Mouse (Mus musculus): ENCODE measurements at regions not wholly inside any gene's neighbourhood (a gene's known extent, or its start where the extent isn't known, plus 50 kb on each side); places are given as distances from the start of the nearest gene placed in this dataset.

DNA sequence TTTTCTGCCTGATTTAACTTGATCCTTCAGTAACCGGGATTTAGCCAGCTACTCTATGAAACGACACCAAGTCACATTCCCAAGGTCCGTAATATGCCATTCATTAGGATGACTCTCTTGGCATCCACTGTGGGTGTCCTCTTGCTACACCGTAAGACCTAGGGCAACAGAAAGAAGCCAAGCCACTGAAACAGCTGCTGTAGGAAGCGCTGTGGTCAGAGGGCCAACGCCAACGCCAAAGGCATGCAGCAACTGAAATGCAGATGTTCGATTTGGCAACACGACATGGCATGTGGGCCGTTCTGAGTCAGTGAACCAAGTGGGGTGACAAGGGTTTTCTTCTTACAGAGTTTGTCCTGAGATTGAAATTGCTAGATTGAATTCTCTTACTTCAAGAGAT is 527.9 kb upstream of the Mpdz start:
- DNase-seq (ENCODE audit: low read depth, low spot score): no peak

- no peak for DNase-seq (ENCODE audit: low read depth, low spot score)
Measured at GRCm38 (mm10) chr4:81969621-81970115, 527.1 kb upstream of the Mpdz start.

- no peak for DNase-seq (ENCODE audit: low read depth, low spot score)
Measured at GRCm38 (mm10) chr4:81966054-81966623, 523.5 kb upstream of the Mpdz start.

GRCm38 (mm10) chr4:81963112-81963511 is 520.5 kb upstream of the Mpdz start:
- DNase-seq (ENCODE audit: low read depth, low spot score): no peak

- DNase-seq (ENCODE audit: low read depth, low spot score): no peak
Measured at GRCm38 (mm10) chr4:81962586-81962985, 520.0 kb upstream of the Mpdz start.

GRCm38 (mm10) chr4:81960552-81961534 is 518.2 kb upstream of the Mpdz start:
- no peak for DNase-seq (ENCODE audit: low read depth, low spot score)

- DNase-seq (ENCODE audit: low read depth, low spot score): no peak
Measured at GRCm38 (mm10) chr4:81956926-81957694, 514.5 kb upstream of the Mpdz start.

- no peak for DNase-seq (ENCODE audit: low read depth, low spot score)
Measured at GRCm38 (mm10) chr4:81953023-81953422, 510.4 kb upstream of the Mpdz start.

GRCm38 (mm10) chr4:81937384-81937783 is 494.8 kb upstream of the Mpdz start:
- DNase-seq (ENCODE audit: low read depth, low spot score): no peak

DNA sequence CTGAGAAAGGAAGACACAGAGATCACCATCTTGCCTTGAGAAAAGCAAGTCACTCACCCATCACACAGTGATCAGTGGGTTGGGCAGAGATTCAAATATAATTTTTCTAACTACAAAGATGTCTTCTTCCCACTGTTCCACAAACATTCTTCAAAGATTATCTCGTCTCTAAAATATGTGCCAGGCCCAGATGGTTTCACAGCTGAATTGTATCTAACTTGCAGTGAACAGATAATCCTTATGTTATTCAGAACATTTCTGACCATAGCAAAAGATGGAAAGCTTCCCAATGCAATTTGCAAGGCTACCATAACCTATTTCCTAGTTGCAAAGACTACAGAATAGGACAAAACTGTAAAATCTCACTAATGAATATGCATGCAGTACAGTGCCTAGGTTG is 488.3 kb upstream of the Mpdz start:
- DNase-seq (ENCODE audit: low read depth, low spot score): no peak

GRCm38 (mm10) chr4:81928581-81929244 is 486.1 kb upstream of the Mpdz start:
- DNase-seq (ENCODE audit: low read depth, low spot score): no peak

DNA sequence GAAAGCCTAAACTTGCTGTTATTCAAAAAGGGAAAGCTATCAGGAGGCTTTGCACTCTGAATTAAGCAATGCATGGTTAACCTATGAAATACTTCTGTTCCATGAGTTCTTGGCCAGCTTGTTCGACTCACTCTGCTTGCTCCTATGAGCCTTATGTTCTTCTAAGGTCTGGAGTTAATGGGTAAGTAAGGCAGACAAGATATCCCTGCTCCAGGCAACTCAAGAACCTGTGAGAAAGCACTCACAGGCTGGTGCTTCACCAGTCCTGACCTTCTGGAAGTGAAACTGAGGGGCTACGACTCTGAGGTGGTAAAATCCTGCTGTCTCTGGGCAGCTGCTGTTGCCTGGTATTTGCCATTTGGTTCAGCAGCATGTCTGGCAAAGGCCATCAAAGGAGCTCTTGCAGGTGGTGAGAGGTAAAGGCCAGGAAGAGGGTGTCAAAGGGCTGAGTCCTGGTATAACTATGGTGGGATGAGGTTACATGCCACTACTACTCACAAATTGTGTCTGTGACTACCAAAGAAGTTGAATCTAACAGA is 484.6 kb upstream of the Mpdz start:
- no peak for DNase-seq (ENCODE audit: low read depth, low spot score)

GRCm38 (mm10) chr4:81926662-81927141 is 484.1 kb upstream of the Mpdz start:
- DNase-seq (ENCODE audit: low read depth, low spot score): no peak

- no peak for DNase-seq (ENCODE audit: low read depth, low spot score)
Measured at GRCm38 (mm10) chr4:81925611-81926010, 483.0 kb upstream of the Mpdz start.

GRCm38 (mm10) chr4:81924120-81924519 is 481.5 kb upstream of the Mpdz start:
- no peak for DNase-seq (ENCODE audit: low read depth, low spot score)

GRCm38 (mm10) chr4:81922876-81923275 is 480.3 kb upstream of the Mpdz start:
- no peak for DNase-seq (ENCODE audit: low read depth, low spot score)

GRCm38 (mm10) chr4:81914971-81915370 is 472.4 kb upstream of the Mpdz start:
- no peak for DNase-seq (ENCODE audit: low read depth, low spot score)

DNA sequence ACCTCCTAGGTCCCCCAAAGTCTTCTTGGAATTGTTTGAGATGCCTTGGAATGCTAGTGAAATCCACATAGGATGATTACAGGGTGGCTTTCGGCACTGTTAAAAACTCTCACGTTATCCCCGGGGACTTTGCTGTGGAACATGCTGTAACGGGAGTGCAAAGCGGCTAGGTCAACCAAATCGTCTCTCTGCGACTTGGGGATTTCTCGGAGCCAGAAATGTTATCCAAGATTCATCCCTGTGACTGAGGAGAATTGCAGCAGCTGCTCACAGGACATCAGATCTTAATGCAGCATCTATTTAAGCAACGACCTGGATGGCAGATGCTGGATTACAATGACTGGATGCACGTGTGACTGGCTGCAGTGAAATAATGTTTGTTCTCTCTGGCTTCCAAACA is 470.7 kb upstream of the Mpdz start:
- DNase-seq (ENCODE audit: low read depth, low spot score): no peak

DNA sequence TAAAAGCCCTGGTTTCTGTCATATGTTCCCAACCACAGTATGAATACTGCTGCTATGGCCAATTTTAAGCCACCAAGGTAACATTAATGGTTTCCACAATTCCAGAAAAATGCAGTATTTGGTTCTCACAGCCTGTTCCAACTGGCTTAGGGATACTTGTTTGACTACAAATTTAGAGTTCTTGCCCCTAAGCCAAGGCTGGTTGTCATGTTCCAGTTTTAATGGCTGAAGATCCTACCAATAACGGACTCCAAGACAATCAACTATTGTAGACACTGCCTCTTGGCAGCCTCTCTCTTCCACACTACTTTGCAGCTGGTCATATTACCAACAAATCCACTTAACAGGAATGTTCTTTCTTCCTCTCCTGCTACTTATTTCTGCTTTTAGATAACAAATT is 470.0 kb upstream of the Mpdz start:
- DNase-seq (ENCODE audit: low read depth, low spot score): no peak

DNA sequence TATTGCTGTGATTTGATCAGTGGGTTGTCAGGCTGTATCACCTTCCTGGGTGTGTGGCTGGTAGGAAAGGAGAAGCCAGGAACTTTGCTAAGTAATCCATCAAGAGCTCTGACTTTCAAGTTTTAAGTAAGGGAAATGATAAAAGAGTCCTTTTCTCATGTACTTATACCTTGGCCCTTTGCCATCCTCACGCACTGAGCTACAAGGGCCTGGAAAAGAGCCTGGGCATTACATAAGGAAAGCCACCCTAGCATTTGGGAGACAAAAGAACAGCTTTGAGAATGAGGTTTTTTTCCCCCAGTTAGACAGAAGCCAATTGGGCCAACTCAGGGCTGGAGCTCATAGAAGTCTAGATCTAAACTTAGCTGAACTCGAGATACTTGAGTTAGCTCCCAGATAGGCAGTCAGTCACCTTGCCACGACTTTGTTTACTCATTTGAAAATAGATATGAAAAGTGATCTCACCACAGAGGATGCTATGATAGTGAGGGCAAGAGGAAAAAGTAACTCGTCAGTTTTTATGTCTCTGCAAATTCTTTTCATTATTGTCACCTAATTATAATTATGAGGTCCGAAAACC is 457.4 kb upstream of the Mpdz start:
- DNase-seq (ENCODE audit: low read depth, low spot score): no peak

DNA sequence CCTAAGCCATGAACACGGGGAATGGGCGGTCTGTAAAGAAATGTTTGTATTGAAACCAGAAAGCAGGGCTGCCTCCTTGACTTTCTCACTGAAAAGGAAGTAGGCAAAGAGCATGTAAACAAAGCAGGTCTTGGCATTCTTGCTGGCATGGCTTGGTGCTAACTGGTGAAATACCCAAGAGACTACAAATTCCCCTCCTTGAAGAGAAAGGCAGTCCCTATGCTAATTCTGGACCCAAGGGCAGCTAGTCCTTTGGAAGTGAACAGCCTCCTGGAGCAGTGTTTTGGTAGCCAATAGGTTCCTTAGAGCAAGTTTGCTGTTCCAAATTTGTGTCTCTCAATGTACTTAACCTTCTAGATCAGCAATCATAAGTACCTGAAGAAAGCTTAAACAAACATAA is 456.0 kb upstream of the Mpdz start:
- DNase-seq (ENCODE audit: low read depth, low spot score): no peak

Data from ZHBTc4 (cell line).